8 mouse cellular contexts compared by ENCODE assay signal in genomic region chr8:70329124-70329834, GRCm38 (mm10). TPM values are rescaled to one million over a fixed set of nuclear protein-coding genes. Genes with fewer than 3 reads are reported as not detected.
DNase-seq lines count a peak whose midpoint lies in the region; ATAC-seq and TF ChIP-seq lines count a peak whose summit lies in the region.

Gene Gdf1 (plus strand): TSS chr8:70329817.

- TF ChIP-seq EP300 in MEL (IDR thresholded peaks at IDR 0.05; ENCODE audit: low read depth in 1 of 2, low read length in 2 of 2): no peak

- TF ChIP-seq RAD21 in MEL (IDR thresholded peaks at IDR 0.05; ENCODE audit: low read depth, low read length): no peak

- no peak within 1 kb of the TSS for H3K27ac ChIP-seq in heart, embryonic 15.5 days
- peak within 1 kb of the TSS; percentile 78 for H3K27ac ChIP-seq in MEL (ENCODE audit: control insufficient read depth, low read depth, low read length)
- H3K27ac ChIP-seq in forebrain, embryonic 14.5 days (ENCODE audit: low read depth, low read length): no peak within 1 kb of the TSS
- peak within 1 kb of the TSS; percentile 92 for H3K27ac ChIP-seq in liver, embryonic 12.5 days

- H3K4me1 ChIP-seq in heart, embryonic 15.5 days (replicated peaks): peaks cover 23% of the 10 kb centered on the region
- H3K4me1 ChIP-seq in MEL (ENCODE audit: control insufficient read depth in 1 of 2, insufficient read depth in 2 of 2, low read length in 2 of 2): peaks cover 13% of the 10 kb centered on the region in 2 experiments
- peaks cover 18% of the 10 kb centered on the region for H3K4me1 ChIP-seq in forebrain, embryonic 14.5 days (ENCODE audit: control insufficient read depth, insufficient read depth, low read length)
- H3K4me1 ChIP-seq in liver, embryonic 12.5 days: peaks cover 58% of the 10 kb centered on the region

- DNase-seq in heart, adult 18-20 months: no peak
- DNase-seq in MEL (ENCODE audit: low read depth, low spot score): no peak
- no peak for DNase-seq in forebrain, embryonic 14.5 days (ENCODE audit: low spot score)
- no peak for DNase-seq in thymus, postnatal 14 days
- no peak for DNase-seq in right cerebral cortex, postnatal 10 days (ENCODE audit: low spot score in 2 of 2)
- DNase-seq in kidney, adult 11 months: no peak

- ATAC-seq in heart, embryonic 15.5 days (replicated peaks; ENCODE audit: insufficient number of reproducible peaks, insufficient read depth, low FRiP score, low read depth): no peak
- no peak for ATAC-seq in forebrain, embryonic 14.5 days
- ATAC-seq in liver, embryonic 12.5 days: no peak

- H3K27me3 ChIP-seq in heart, embryonic 15.5 days: peaks cover 19% of the 10 kb centered on the region
- H3K27me3 ChIP-seq in MEL (ENCODE audit: control insufficient read depth in 1 of 2, insufficient read depth in 2 of 2, low read length in 2 of 2): no peaks in the 10 kb centered on the region
- no peaks in the 10 kb centered on the region for H3K27me3 ChIP-seq in forebrain, embryonic 14.5 days (replicated peaks; ENCODE audit: control insufficient read depth, insufficient read depth, low read length)
- peaks cover 18% of the 10 kb centered on the region for H3K27me3 ChIP-seq in liver, embryonic 12.5 days (replicated peaks)

- TF ChIP-seq CTCF in MEL (IDR thresholded peaks at IDR 0.05 in 2 of 3, conservative IDR thresholded peaks at IDR 0.05 in 1 of 3; ENCODE audit: control insufficient read depth in 1 of 3, insufficient read depth in 1 of 3, low read depth in 2 of 3, low read length in 3 of 3, poor library complexity in 1 of 3, severe bottlenecking in 1 of 3): no peak

- H3K79me2 ChIP-seq in MEL (ENCODE audit: control insufficient read depth, insufficient read depth, low read length, poor library complexity): no peaks in the 10 kb centered on the region

- H3K9me3 ChIP-seq in heart, embryonic 15.5 days (replicated peaks): no peaks in the 10 kb centered on the region
- no peaks in the 10 kb centered on the region for H3K9me3 ChIP-seq in MEL (replicated peaks; ENCODE audit: insufficient read depth, low read length)
- H3K9me3 ChIP-seq in forebrain, embryonic 14.5 days (replicated peaks; ENCODE audit: control insufficient read depth, low read length): no peaks in the 10 kb centered on the region
- H3K9me3 ChIP-seq in liver, embryonic 12.5 days (replicated peaks): no peaks in the 10 kb centered on the region

- H3K4me2 ChIP-seq in heart, embryonic 15.5 days: peak within 1 kb of the TSS; percentile 53
- H3K4me2 ChIP-seq in forebrain, embryonic 14.5 days (ENCODE audit: low read length): peak within 1 kb of the TSS; percentile 28; the same call in 1 of the 2 replicates
- peak within 1 kb of the TSS; percentile 43 for H3K4me2 ChIP-seq in liver, embryonic 12.5 days

- 31% methylated on average over 14 of the region's 14 CpGs for WGBS in heart, embryonic 15.5 days
- WGBS in forebrain, embryonic 14.5 days: 29% methylated on average over 14 of the region's 14 CpGs
- 42% methylated on average over 14 of the region's 14 CpGs for WGBS in liver, embryonic 12.5 days (ENCODE audit: insufficient replicate concordance)

- H3K36me3 ChIP-seq in heart, embryonic 15.5 days: peaks cover 31% of the 10 kb centered on the region
- peaks cover 10% of the 10 kb centered on the region in 2 experiments for H3K36me3 ChIP-seq in MEL (ENCODE audit: control insufficient read depth in 1 of 2, insufficient read depth in 2 of 2, low read length in 2 of 2)
- H3K36me3 ChIP-seq in forebrain, embryonic 14.5 days (ENCODE audit: control insufficient read depth, insufficient read depth, low read length): peaks cover 70% of the 10 kb centered on the region
- H3K36me3 ChIP-seq in liver, embryonic 12.5 days: peaks cover 39% of the 10 kb centered on the region

- TF ChIP-seq POLR2A in MEL (IDR thresholded peaks at IDR 0.05; ENCODE audit: control insufficient read depth in 1 of 2, insufficient read depth in 1 of 2, low read depth in 1 of 2, low read length in 2 of 2, poor library complexity in 1 of 2): 0 out of 4 replicates have a peak, but pooled peaks of 1 of the 2 experiments have one; percentile 27

- peak within 1 kb of the TSS; percentile 21; the same call in 1 of the 2 replicates for H3K9ac ChIP-seq in heart, embryonic 15.5 days
- no peak within 1 kb of the TSS; the same call in 1 of the 2 replicates for H3K9ac ChIP-seq in MEL (ENCODE audit: control insufficient read depth, low read depth, low read length, poor library complexity, severe bottlenecking)
- peak within 1 kb of the TSS; percentile 37 for H3K9ac ChIP-seq in forebrain, embryonic 14.5 days (ENCODE audit: low read length)
- H3K9ac ChIP-seq in liver, embryonic 12.5 days: no peak within 1 kb of the TSS; the same call in 1 of the 2 replicates

- peak within 1 kb of the TSS; percentile 15 for H3K4me3 ChIP-seq in heart, embryonic 15.5 days
- no peak within 1 kb of the TSS for H3K4me3 ChIP-seq in MEL (ENCODE audit: control insufficient read depth in 1 of 2, insufficient read depth in 1 of 2, low read depth in 2 of 2, low read length in 2 of 2)
- H3K4me3 ChIP-seq in forebrain, embryonic 14.5 days (ENCODE audit: low read depth, low read length): no peak within 1 kb of the TSS
- peak within 1 kb of the TSS; percentile 1; the same call in 1 of the 2 replicates for H3K4me3 ChIP-seq in liver, embryonic 12.5 days

TF ChIP-seq in MEL, 35 proteins besides CTCF, POLR2A, EP300 and RAD21:
- TF ChIP-seq GABPA (IDR thresholded peaks at IDR 0.05; ENCODE audit: low read depth, low read length) (no peak), TCF12 (IDR thresholded peaks at IDR 0.05; ENCODE audit: low read depth, low read length) (no peak), GATA1 (IDR thresholded peaks at IDR 0.05; ENCODE audit: low read depth, low read length) (no peak), ELF1 (IDR thresholded peaks at IDR 0.05; ENCODE audit: low read depth, low read length) (no peak), MAX (IDR thresholded peaks at IDR 0.05; ENCODE audit: low read length) (no peak), JUND (IDR thresholded peaks at IDR 0.05; ENCODE audit: low read depth, low read length) (no peak), ZMIZ1 (IDR thresholded peaks at IDR 0.05; ENCODE audit: low read depth, low read length) (no peak)
TF ChIP-seq in MEL: peak in this region for 0.

RNA-seq across cellular contexts. Expression of gene Gdf1, which starts in this region (rescaled TPM):
- 0.31 and 1.4 TPM in 2 replicates for polyA plus RNA-seq in heart, embryonic 15.5 days (2015; fragmentation: Nextera tagmentation; extraction: Ambion mirVana)
- total RNA-seq in heart, adult 18-20 months (2021): under 1 TPM in 1 of 2 experiments, not detected in 1; 0.28 TPM
- 1.9 and 2.6 TPM in 2 replicates for total RNA-seq in MEL (2012; rRNA removed)
- polyA plus RNA-seq in MEL (2012; ENCODE audit: insufficient read depth in 1 of 2, insufficient read length in 2 of 2, low read depth in 1 of 2, low replicate concordance in 2 of 2, missing spikeins in 1 of 2): 1 to 10 TPM in 1 of 2 experiments, not detected in 1; 1.9 TPM
- 2.1 and 4.2 TPM in 2 replicates for polyA plus RNA-seq in forebrain, embryonic 14.5 days (2014; fragmentation: Nextera tagmentation; extraction: Ambion mirVana)
- 1.0 and 1.5 TPM in 2 replicates for polyA plus RNA-seq in liver, embryonic 12.5 days (2016; fragmentation: Nextera tagmentation; extraction: Ambion mirVana)

Comparison
In these comparisons a context has a peak if more than half of its experiments do, and no peak if none do; other contexts are left out.
1. H3K27ac ChIP-seq: peak in MEL (single experiment) and liver, embryonic 12.5 days (single experiment); none in heart, embryonic 15.5 days (single experiment) and forebrain, embryonic 14.5 days (single experiment).
2. H3K4me3 ChIP-seq: peak in heart, embryonic 15.5 days (single experiment) and liver, embryonic 12.5 days (single experiment); none in MEL (0 of 2) and forebrain, embryonic 14.5 days (single experiment).
3. H3K9ac ChIP-seq: peak in heart, embryonic 15.5 days (single experiment) and forebrain, embryonic 14.5 days (single experiment); none in MEL (single experiment) and liver, embryonic 12.5 days (single experiment).
4. Peak in every context shown above with its lines, with median percentiles within 50 percentile points of each other: H3K4me2 ChIP-seq.